Mouse (Mus musculus): ENCODE data around the gene Slc38a7.
A peak's percentile ranks its signal among the peaks of the same experiment; 100 is the strongest.
"Not testable (repeated sequence)": the region's sequence is repeated elsewhere in the genome, so short reads cannot be mapped to it uniquely, and the experiment has no call there.

Gene Slc38a7

DNA sequence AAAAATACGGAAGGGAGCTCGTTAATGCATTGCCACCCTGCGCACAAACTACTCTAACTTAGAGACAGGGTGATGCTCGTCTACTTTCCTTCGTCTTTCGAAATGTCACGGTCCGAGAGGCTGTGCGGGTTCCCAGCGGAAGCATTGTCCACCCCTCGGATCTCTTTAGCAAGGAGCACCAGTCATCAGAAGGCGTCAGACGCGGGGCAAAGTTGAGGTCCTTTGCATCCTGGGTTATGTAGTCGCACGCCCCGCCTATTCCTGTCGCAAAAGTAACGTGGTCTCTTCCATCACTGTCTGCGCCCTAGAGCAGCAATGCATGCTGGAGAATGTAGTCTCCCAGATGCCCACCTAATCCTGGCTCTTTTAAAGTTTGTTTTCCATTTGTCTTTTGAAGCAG is 45.5 kb downstream of the Slc38a7 start:
- DNase-seq (ENCODE audit: low read depth, low spot score) = peak; percentile 94

DNA sequence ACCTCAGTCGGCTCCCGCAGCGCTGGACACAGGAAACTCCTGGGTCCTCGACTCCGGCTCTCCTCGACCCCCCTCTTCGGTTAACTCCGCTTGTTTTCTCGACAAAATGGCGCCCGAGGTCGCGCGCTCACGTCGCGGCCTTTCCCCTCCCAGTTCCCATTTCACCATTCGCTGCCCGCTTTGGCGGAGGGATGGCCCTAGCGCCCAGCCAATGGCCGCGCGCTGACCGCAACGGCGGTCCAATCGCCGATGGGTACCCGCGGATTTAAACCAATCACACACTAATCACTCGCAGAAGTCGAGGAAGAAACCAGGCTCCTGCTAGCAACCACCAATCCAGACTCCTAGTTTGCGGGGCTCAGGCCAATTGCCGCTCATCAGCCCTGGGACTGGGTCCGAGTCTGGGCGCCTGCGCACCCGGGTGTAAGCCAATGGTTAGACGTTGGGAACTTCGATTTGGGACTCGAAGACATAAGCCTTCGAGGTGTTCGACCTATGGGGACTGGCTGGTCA is 46.0 kb downstream of the Slc38a7 start, which contains the start of gene Cnot1:
Cnot1 (minus strand) TSS at position 134 of the 513 bp plus-strand sequence.
- peak; percentile 99 for DNase-seq (ENCODE audit: low read depth, low spot score)

DNA sequence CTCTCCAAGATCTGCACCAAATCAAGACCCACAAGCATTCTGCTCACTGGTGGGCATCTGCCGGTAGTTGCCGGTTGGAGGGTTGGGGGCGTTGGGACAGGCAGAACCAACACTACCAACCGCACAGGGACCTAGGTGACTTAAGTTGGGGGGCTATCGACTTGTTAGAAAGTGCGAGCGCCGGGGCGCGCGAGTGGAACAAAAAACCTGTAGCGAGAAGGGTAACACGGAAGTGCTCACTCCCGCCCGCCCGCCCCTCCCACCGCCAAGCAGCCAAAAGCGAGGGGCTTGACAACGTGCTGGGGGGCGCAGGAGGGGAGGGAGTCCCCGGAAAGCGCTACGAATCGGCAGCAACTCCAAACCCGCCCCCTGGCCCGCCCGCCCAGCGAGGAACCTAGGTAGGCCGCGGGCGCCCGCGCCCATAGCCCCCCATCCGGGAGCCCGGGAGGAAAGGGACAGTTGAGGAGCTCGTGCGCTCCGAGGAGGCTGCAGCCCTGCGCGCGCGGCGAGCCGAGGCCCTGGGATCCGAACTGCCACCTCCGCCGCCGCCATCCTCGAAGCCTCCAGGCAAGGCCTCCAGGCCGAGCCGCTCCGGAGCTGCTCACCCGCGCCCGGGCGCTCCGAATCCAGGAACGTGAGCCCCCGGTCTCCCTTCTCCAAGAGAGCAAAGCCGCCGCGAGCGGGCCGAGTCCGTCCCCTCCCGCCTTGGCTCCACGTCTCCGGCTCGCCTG is 46.7 kb downstream of the Slc38a7 start:
- peak; percentile 7 for DNase-seq (ENCODE audit: low read depth, low spot score)

DNA sequence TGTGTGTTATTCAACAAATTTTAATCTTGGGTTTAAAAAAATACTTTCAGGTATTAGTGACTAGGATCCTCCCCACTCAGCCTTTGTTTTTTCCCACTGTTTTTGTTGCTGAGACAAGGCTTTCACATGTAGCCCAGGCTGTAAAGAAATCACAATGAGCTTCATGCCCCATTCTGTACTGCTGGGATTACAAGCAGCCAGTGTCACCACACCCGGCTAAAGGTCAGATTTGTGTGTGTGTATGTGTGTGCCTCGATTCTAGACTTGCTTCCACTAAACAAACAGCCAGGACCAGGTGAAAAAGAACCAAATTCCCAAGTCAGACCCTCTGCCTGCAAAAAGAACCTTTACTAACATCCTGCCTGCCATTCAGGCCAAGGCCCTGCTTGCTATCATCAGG is 47.9 kb downstream of the Slc38a7 start:
- DNase-seq (ENCODE audit: low read depth, low spot score) = no peak

DNA sequence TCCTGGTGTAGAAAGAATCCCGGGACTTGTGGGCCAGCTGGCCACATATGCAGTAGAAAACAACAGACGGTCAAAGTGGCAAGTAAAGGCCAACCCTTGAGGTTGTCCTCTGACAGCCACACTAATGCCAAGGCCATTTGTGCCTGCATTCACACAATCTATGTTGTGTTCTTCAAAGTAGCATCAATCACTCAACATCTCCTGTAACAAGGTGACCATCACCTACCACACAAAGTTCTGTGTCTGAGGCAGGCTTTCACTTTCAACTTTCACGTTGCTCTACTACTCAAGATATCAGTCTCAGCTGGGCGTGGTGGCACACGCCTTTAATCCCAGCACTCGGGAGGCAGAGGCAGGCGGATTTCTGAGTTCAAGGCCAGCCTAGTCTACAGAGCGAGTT is 51.1 kb downstream of the Slc38a7 start:
- DNase-seq (ENCODE audit: low read depth, low spot score) = no peak

- no peak for DNase-seq (ENCODE audit: low read depth, low spot score)
Observed at GRCm38 (mm10) chr8:95801476-95802064, 51.8 kb downstream of the Slc38a7 start.

DNA sequence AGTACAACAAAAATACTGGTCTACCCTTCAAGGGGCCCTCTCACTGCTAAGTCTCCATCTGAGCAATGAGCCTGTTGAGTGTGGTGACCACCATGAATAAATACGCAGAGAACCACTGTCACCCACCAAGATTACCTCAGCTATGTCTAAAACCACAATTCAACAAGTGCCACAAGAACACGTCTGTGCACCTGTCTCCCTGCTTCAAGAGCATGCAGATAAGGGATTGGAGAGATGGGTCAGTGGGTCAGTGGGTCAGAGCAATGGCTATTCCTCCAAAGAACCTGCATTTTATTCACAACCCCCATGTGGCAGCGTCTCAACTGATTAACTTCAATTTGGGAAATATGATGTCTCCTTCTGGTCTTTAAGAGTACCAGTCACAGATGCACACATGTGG is 53.0 kb downstream of the Slc38a7 start:
- DNase-seq (ENCODE audit: low read depth, low spot score) = no peak

DNA sequence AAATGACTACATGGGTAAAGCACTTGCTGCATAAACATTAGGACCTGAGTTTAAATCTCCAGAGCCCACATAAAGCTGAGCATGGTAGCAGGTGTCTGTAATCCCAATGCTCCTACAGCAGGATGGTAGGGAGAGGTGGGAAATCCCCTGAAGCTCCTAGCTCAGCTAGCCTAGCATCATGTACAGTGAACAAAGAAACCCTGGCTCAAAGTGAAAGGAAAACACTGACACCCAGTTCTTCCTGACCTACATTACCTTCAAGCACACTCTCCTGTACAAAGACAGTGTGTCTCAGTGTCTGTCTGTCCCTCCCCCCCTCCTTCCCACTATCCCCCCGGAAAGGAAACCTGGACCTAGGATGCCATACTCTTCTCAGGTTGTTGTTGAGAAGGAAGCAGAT is 53.4 kb downstream of the Slc38a7 start:
- no peak for DNase-seq (ENCODE audit: low read depth, low spot score)

DNA sequence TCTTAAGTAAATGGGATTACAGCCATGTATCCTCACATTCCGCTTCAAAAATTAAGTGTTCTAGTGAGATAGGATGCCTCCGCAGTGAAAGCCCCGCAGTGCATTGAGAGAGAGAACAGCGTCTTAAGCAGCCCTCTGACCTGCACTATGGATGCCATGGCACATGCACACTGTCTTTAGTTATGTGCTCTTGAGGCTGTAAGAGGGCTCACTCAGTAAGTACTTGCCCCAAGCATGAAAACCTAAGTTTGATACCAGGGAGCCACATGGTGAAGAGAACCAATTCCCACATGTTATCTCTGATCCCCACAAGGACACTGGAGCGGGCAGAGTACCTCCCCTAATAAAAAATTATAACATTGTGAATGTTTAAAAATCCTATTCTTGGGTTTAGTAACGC is 54.2 kb downstream of the Slc38a7 start:
- no peak for DNase-seq (ENCODE audit: low read depth, low spot score)

DNA sequence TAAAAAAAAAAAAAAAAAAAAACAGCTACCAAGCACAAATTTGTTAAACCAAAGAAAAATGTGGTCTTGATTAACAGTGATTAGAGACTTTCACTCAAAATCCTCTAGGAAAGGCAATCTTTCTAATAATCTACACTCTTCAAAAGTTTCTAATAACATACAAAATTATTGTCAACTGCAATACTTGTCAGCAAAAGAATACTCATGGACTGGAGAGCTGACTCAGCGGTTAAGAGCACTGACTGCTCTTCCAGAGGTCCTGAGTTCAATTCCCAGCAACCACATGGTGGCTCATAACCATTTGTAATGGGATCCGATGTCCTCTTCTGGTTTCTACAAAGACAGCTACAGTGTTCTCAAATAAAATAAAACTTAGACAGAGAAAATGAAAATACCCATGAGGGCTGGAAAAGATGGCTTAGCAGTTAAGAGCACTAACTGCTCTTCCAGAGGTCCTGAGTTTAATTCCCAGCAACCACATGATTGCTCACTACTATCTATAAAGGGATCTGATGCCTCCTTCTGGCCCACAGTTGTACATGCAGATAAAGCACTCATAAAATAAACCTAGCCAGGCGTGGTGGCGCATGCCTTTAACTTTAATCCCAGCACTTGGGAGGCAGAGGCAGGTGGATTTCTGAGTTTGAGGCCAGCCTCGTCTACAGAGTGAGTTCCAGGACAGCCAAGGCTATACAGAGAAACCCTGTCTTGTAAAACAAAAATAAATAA is 57.8 kb downstream of the Slc38a7 start:
- not testable (repeated sequence) for DNase-seq (ENCODE audit: low read depth, low spot score)
